Mouse (Mus musculus): ENCODE results near the gene Zfp593.

The Zfp593 gene

DNA sequence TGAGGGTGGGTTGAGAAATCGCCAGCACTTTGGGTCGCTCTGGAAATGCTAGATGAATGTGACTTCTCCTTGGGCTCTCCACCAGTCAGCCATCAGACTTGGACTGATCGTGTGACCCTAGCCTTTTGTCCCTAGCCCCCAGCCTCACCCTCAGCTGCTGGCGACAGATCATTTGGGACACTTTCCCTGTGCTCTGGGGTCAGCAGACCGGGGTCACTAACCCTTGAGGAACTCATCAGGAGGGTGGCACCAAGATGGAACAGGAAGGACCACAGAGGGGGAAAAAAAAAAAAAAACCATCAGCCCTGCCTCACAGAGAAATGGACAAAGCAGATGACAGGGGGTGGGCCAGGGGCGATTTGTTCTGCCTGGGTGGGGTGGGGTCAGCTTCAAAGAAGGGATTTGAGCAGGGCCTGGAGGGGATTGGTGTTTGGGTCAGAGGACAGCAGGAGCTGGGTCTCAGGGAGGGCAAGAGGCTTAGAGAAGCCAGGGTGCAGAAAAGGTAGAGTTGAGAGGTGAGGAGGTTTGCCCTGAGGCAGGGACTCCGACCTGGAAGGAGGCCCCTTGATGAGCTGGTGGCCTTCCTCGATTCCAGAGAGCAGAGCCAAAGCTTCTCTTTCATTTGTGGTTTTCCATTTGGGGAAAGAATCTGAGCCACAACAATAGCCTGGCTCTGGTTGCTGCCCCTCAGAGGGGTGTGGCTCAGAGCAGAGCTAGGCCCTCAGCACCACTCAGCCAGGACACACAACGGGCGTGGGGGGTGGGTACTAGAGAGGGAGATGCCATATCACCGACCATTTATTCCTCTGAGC, 12.0 kb upstream of the Zfp593 start:
- no peak for DNase-seq (ENCODE audit: low spot score in 2 of 2)

DNA sequence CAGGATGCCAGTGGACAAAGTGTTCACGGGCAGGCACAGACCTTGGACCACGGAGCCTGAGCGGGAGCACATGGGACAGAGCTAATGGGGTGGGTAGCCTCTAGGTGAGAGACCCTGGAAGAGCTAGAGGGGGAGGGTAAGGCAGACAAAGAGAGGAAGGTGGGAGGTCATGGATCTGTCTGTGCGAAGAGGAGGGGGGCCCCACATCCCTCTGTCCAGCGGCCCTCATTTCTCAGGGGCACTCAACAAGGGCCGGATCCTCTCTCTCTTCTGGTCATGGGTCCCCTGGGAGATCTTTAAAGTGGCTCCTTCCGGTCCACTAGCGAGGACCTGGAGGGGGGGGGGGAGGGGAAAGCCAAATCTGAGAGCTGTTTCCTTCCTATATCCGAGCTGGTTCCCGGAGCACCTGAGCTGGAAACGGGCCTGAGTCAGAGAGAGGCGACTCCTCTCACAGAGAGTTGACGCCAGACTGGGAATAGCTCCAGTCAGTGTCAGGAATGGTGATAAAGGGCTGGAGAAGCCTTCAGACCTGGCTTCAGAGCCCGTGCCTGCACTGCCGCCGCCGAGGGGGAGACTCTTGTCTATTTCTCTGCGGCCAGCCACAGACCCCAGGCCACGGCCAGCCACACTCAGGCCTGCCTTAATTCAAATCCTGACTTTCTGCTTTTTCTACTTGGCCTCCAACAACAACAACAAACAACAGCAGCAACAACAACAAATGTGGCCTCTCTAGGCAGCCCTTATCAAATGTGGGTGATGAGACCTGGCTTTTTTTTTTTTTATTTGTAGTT, 11.2 kb upstream of the Zfp593 start:
- no peak for DNase-seq (ENCODE audit: low spot score in 2 of 2)

DNA sequence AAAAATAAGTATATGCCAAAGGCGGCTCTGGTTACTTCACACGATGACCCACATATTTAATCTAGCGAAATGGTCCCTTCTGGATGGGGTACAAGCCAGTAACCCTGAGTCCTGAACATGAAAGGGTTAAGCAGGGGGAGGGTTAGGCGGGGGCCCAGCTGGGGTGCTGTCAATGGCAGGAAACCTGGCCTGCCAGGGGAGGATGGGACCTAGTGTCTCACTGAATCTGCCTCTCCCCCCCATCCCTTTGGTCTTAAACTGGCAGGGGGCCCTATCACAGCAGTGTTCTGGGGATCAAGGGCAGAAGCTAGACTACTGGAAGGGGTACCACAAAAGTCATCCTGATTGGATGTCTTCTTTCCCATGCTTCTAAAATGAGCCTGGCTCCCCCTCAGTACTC, 10.5 kb upstream of the Zfp593 start:
- DNase-seq (ENCODE audit: low spot score in 2 of 2) = no peak

DNA sequence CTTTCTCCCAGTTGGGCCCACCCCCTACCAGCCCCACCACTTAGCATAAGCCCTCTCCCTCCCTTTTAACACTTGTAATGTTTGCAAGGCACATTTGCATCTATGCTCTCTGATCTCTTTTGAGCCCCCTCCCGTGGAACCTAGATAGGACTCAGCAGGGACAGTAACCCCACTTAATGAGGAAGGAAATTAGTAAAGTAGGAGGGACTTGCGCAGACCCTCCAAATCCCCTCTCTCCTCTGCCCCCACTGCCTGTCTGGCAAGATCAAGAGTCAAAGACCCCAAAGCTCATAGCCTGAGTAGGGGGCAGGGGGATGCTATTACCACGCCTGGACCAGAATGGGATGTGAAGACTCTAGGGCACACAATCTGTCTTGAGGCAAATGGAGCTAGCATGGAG, 9.4 kb upstream of the Zfp593 start:
- no peak for DNase-seq (ENCODE audit: low spot score in 2 of 2)

GRCm38 (mm10) chr4:134253722-134254324, 8.4 kb upstream of the Zfp593 start, which contains the start of gene Grrp1:
Gene Grrp1 (minus strand): TSS chr4:134254106.
- no peak for DNase-seq (ENCODE audit: low spot score in 2 of 2)

GRCm38 (mm10) chr4:134252911-134253721, 7.7 kb upstream of the Zfp593 start:
- no peak for DNase-seq (ENCODE audit: low spot score in 2 of 2)

- no peak for DNase-seq (ENCODE audit: low spot score in 2 of 2)
Observed at GRCm38 (mm10) chr4:134252131-134252910, 6.9 kb upstream of the Zfp593 start.

GRCm38 (mm10) chr4:134251241-134252130, 6.1 kb upstream of the Zfp593 start:
- no peak for DNase-seq (ENCODE audit: low spot score in 2 of 2)

DNA sequence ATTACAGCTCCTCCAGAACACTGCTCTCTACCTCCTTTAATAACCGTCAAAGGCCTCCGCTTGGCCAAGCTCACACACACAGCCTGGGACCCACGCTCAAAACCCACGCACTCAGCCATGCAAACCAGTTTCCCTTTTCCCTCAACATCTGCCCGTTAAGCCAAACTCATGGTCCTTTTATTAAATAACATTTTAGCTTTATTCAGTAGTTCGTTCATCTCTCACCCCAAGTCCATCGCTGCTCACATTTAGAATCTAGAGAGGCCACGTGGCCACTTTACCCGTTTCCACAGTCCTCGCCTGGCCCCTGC, 5.5 kb upstream of the Zfp593 start:
- no peak for DNase-seq (ENCODE audit: low spot score in 2 of 2)

GRCm38 (mm10) chr4:134250116-134250929, 4.9 kb upstream of the Zfp593 start:
- DNase-seq (ENCODE audit: low spot score in 2 of 2) = no peak

DNA sequence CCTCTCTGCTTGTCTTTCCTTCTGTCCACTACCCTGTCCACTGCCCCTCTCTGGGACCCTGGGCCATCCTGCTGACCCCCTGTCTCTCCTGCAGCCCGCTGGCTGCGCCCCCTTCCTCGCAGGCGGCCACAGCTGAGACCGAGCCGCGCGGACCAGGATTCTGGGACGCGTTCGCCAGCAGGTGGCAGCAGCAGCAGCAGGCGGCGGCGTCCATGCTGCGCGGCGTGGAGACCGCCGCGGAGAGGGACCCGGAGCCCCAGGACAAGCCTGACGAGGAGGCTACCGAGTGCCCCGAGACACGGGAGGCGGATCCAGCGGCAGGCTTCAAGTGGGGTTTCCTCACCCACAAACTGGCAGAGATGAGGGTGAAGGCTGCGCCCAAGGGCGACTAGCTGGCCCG, 4.3 kb upstream of the Zfp593 start:
- DNase-seq (ENCODE audit: low spot score in 2 of 2) = peak; percentile 33 to 65

DNA sequence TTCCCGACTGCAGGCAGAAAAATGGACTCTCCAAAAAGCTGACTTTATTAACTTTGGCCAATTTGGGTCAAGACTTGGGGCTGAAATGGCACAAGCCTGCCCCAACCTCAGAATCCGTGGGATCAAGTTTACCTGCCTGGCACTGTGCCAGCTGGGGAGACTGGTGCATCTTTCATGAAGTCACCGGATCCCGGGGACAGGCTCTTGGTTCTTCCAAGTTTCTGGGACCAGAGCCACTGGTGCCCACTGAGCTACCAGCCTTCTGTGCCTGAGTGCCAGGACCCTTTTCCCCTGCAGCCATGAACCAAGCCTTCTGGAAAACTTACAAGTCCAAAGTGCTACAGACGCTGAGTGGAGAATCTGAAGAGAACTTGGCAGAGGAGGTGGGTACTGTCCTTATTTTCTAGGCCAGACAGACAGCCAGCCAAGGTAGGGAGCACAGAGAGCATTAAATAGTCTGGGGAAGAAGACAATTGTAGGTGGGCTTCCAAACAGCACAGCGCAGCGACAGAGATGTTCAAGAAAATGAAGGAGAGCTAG, 1.4 kb upstream of the Zfp593 start, which contains the start of gene Gm30191:
TSS of gene Gm30191 (plus strand) at position 217 of the 540 bp plus-strand sequence.
- no peak for DNase-seq (ENCODE audit: low spot score in 2 of 2)

DNA sequence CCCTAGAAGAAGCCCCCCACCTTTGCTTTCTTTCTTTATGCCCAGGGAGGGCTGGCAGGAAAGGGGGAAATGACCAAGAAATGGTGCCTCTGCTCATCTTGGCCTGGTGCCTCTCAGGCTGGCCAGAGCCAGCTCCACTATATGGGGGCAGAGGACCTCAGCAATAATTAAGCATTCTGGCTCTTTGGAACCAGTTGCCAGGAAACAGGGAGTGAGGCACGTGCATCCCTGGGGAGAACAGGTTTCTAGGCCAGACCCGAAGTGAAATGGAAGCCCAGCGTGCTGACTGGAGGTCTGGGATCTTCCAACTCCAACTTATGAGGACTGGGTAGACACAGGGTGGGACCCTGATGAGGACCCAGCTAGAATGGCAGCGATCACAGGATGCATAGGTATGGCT, 864 bp upstream of the Zfp593 start:
- no peak for DNase-seq (ENCODE audit: low spot score in 2 of 2)

GRCm38 (mm10) chr4:134243516-134244250, 1.7 kb downstream of the Zfp593 start, which contains the start of gene E130218I03Rik:
Gene E130218I03Rik (plus strand): TSS chr4:134243662.
- DNase-seq (ENCODE audit: low spot score in 2 of 2) = no peak

- no peak for DNase-seq (ENCODE audit: low spot score in 2 of 2)
Observed at GRCm38 (mm10) chr4:134238686-134239085, 6.7 kb downstream of the Zfp593 start.

DNA sequence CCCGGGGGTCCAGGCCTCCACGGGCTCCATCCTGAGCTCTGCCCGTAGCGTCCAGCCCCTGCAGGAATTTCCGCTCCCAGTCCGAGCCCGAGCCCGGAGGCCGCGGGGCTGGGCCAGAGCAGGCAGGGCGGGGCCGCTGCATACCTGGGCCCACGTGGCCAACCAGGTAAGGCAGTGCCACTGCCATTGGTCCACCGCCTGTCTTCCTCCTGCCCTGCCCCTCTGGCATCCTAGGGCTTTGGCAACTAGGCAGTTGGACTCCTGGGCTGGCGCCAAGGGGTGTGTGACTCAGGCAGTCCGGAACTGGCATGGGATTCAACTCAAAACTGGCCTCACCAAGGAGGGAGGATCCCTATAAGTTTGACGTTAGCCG, 7.1 kb downstream of the Zfp593 start, which contains the start of gene Cnksr1:
TSS of gene Cnksr1 (minus strand) at position 121 of the 373 bp plus-strand sequence.
- peak; percentile 84 to 92 for DNase-seq (ENCODE audit: low spot score in 2 of 2)

GRCm38 (mm10) chr4:134237582-134238278, 7.7 kb downstream of the Zfp593 start:
- no peak for DNase-seq (ENCODE audit: low spot score in 2 of 2)
